26 mouse cellular contexts compared by ENCODE assay signal in genomic region chr11:48418066-48418756, GRCm38 (mm10).
DNase-seq lines count a peak whose midpoint lies in the region; ATAC-seq and TF ChIP-seq lines count a peak whose summit lies in the region.
"Had no signal": no experiment of that assay in that cellular context is flagged by ENCODE, and none has a peak within 500 bp of the region (broad histone marks: within the 10 kb centered on the region; RNA-seq: fewer than 3 reads in every experiment).

No protein-coding gene starts in this region.

- H3K4me1 ChIP-seq in midbrain, embryonic 11.5 days (ENCODE audit: control insufficient read depth, insufficient read depth, low read length) = no peaks in the 10 kb centered on the region
- no peaks in the 10 kb centered on the region for H3K4me1 ChIP-seq in midbrain, postnatal 0 days (ENCODE audit: insufficient read depth, low read length)
- H3K4me1 ChIP-seq in forebrain, embryonic 14.5 days (ENCODE audit: control insufficient read depth, insufficient read depth, low read length) = no peaks in the 10 kb centered on the region; the same call in 1 of the 2 replicates
- H3K4me1 ChIP-seq in hindbrain, embryonic 14.5 days (replicated peaks; ENCODE audit: control insufficient read depth, insufficient read depth, low read length) = no peaks in the 10 kb centered on the region
- H3K4me1 ChIP-seq in neural tube, embryonic 15.5 days = no peaks in the 10 kb centered on the region
- H3K4me1 ChIP-seq: embryonic facial prominence, embryonic 13.5 days; limb, embryonic 15.5 days; midbrain, embryonic 15.5 days; stomach, embryonic 15.5 days had no signal

- TF ChIP-seq CTCF in midbrain, postnatal 0 days (IDR thresholded peaks at IDR 0.05) = no peak

- no peak overlapping the region for H3K27ac ChIP-seq in midbrain, embryonic 11.5 days (ENCODE audit: low read depth, low read length)
- H3K27ac ChIP-seq in midbrain, postnatal 0 days (ENCODE audit: low read depth, low read length) = no peak overlapping the region
- H3K27ac ChIP-seq in forebrain, embryonic 14.5 days (ENCODE audit: low read depth, low read length) = no peak overlapping the region
- H3K27ac ChIP-seq in hindbrain, embryonic 14.5 days = no peak overlapping the region
- H3K27ac ChIP-seq in neural tube, embryonic 15.5 days (replicated peaks) = no peak overlapping the region
- H3K27ac ChIP-seq: embryonic facial prominence, embryonic 13.5 days; kidney, postnatal 0 days; left cerebral cortex, adult 2 months; limb, embryonic 15.5 days; liver, embryonic 14.5 days; midbrain, embryonic 15.5 days; stomach, embryonic 15.5 days had no signal

- no peaks in the 10 kb centered on the region for H3K27me3 ChIP-seq in midbrain, embryonic 11.5 days (ENCODE audit: control insufficient read depth, insufficient read depth, low read length)
- no peaks in the 10 kb centered on the region for H3K27me3 ChIP-seq in midbrain, postnatal 0 days (ENCODE audit: insufficient read depth, low read length)
- no peaks in the 10 kb centered on the region for H3K27me3 ChIP-seq in forebrain, embryonic 14.5 days (replicated peaks; ENCODE audit: control insufficient read depth, insufficient read depth, low read length)
- H3K27me3 ChIP-seq in hindbrain, embryonic 14.5 days (ENCODE audit: control insufficient read depth, insufficient read depth, low read length) = no peaks in the 10 kb centered on the region
- H3K27me3 ChIP-seq in neural tube, embryonic 15.5 days (replicated peaks) = no peaks in the 10 kb centered on the region
- H3K27me3 ChIP-seq: embryonic facial prominence, embryonic 13.5 days; heart, embryonic 12.5 days; limb, embryonic 15.5 days; midbrain, embryonic 15.5 days; stomach, embryonic 15.5 days had no signal

- DNase-seq in midbrain, embryonic 11.5 days (ENCODE audit: low spot score, missing footprints) = no peak
- DNase-seq in midbrain, postnatal 0 days (ENCODE audit: low spot score) = no peak
- peak; percentile 74 for DNase-seq in forebrain, embryonic 14.5 days (ENCODE audit: low spot score)
- no peak for DNase-seq in hindbrain, embryonic 14.5 days (ENCODE audit: low spot score)
- no peak for DNase-seq in kidney, adult 18-20 months
- no peak for DNase-seq in left cerebral cortex, postnatal 14 days (ENCODE audit: low spot score in 2 of 2)
- DNase-seq: adrenal gland, adult 2 months; B cell, adult 2 months; cerebellum, adult 11-12 months; cerebellum, postnatal 14 days; heart, postnatal 10 days; kidney, adult 2 months; layer of hippocampus, adult 9-11 months; lung, embryonic 14.5 days; thymus, postnatal 25 days had no signal

- H3K4me3 ChIP-seq in midbrain, embryonic 11.5 days (ENCODE audit: low read depth, low read length) = no peak overlapping the region
- no peak overlapping the region for H3K4me3 ChIP-seq in midbrain, postnatal 0 days (ENCODE audit: low read depth, low read length)
- no peak overlapping the region for H3K4me3 ChIP-seq in forebrain, embryonic 14.5 days (ENCODE audit: low read depth, low read length)
- H3K4me3 ChIP-seq in hindbrain, embryonic 14.5 days (replicated peaks; ENCODE audit: low read length) = no peak overlapping the region
- no peak overlapping the region for H3K4me3 ChIP-seq in neural tube, embryonic 15.5 days (replicated peaks)
- H3K4me3 ChIP-seq: embryonic facial prominence, embryonic 13.5 days; erythroblast, embryonic 14.5 days; heart, embryonic 12.5 days; left cerebral cortex, adult 2 months; limb, embryonic 15.5 days; midbrain, embryonic 15.5 days; myocyte; stomach, embryonic 15.5 days had no signal

- intact Hi-C loops in left cerebral cortex, postnatal 14 days (cut with DNase I) = no loop called here

- WGBS in midbrain, embryonic 11.5 days = 80% methylated on average over 6 of the region's 6 CpGs
- 81% methylated on average over 6 of the region's 6 CpGs for WGBS in midbrain, postnatal 0 days
- WGBS in forebrain, embryonic 14.5 days = 48% methylated on average over 6 of the region's 6 CpGs
- 56% methylated on average over 6 of the region's 6 CpGs for WGBS in hindbrain, embryonic 14.5 days
- WGBS in neural tube, embryonic 15.5 days = 58% methylated on average over 6 of the region's 6 CpGs

- H3K9me3 ChIP-seq in midbrain, embryonic 11.5 days (ENCODE audit: control insufficient read depth, low read length) = no peaks in the 10 kb centered on the region
- H3K9me3 ChIP-seq in midbrain, postnatal 0 days (ENCODE audit: low read length) = no peaks in the 10 kb centered on the region
- no peaks in the 10 kb centered on the region for H3K9me3 ChIP-seq in forebrain, embryonic 14.5 days (replicated peaks; ENCODE audit: control insufficient read depth, low read length)
- H3K9me3 ChIP-seq in hindbrain, embryonic 14.5 days (ENCODE audit: control insufficient read depth, low read length) = no peaks in the 10 kb centered on the region
- H3K9me3 ChIP-seq in neural tube, embryonic 15.5 days (replicated peaks) = no peaks in the 10 kb centered on the region
- H3K9me3 ChIP-seq: embryonic facial prominence, embryonic 13.5 days; heart, embryonic 12.5 days; limb, embryonic 15.5 days; midbrain, embryonic 15.5 days; stomach, embryonic 15.5 days had no signal

- ATAC-seq in midbrain, embryonic 11.5 days (ENCODE audit: low FRiP score) = peak; percentile 65
- ATAC-seq in midbrain, postnatal 0 days (ENCODE audit: low FRiP score) = no peak
- peak; percentile 94 for ATAC-seq in forebrain, embryonic 14.5 days
- ATAC-seq in hindbrain, embryonic 14.5 days (ENCODE audit: low FRiP score) = peak; percentile 51; the same call in 1 of the 2 replicates
- peak; percentile 35; the same call in 1 of the 2 replicates for ATAC-seq in neural tube, embryonic 15.5 days (ENCODE audit: low FRiP score)
- ATAC-seq: midbrain, embryonic 15.5 days had no signal

- H3K4me2 ChIP-seq in midbrain, embryonic 11.5 days = no peak overlapping the region
- no peak overlapping the region for H3K4me2 ChIP-seq in midbrain, postnatal 0 days (ENCODE audit: low read depth, low read length, poor library complexity, severe bottlenecking)
- no peak overlapping the region for H3K4me2 ChIP-seq in forebrain, embryonic 14.5 days (ENCODE audit: low read length)
- H3K4me2 ChIP-seq in hindbrain, embryonic 14.5 days (replicated peaks) = no peak overlapping the region
- no peak overlapping the region for H3K4me2 ChIP-seq in neural tube, embryonic 15.5 days
- H3K4me2 ChIP-seq: embryonic facial prominence, embryonic 13.5 days; heart, embryonic 12.5 days; limb, embryonic 15.5 days; lung, embryonic 14.5 days; midbrain, embryonic 15.5 days; stomach, embryonic 15.5 days had no signal

- H3K9ac ChIP-seq in midbrain, embryonic 11.5 days (ENCODE audit: low read length) = no peak overlapping the region
- no peak overlapping the region for H3K9ac ChIP-seq in midbrain, postnatal 0 days (replicated peaks; ENCODE audit: low read length, poor library complexity, severe bottlenecking)
- H3K9ac ChIP-seq in forebrain, embryonic 14.5 days (ENCODE audit: low read length) = no peak overlapping the region
- H3K9ac ChIP-seq in hindbrain, embryonic 14.5 days = no peak overlapping the region
- no peak overlapping the region for H3K9ac ChIP-seq in neural tube, embryonic 15.5 days (replicated peaks)
- H3K9ac ChIP-seq: embryonic facial prominence, embryonic 13.5 days; heart, embryonic 12.5 days; limb, embryonic 15.5 days; liver, embryonic 14.5 days; lung, embryonic 14.5 days; midbrain, embryonic 15.5 days; stomach, embryonic 15.5 days had no signal

- H3K36me3 ChIP-seq in midbrain, embryonic 11.5 days (ENCODE audit: control insufficient read depth, insufficient read depth, low read length) = no peaks in the 10 kb centered on the region
- H3K36me3 ChIP-seq in midbrain, postnatal 0 days (ENCODE audit: insufficient read depth, low read length) = no peaks in the 10 kb centered on the region
- H3K36me3 ChIP-seq in forebrain, embryonic 14.5 days (ENCODE audit: control insufficient read depth, insufficient read depth, low read length) = no peaks in the 10 kb centered on the region
- no peaks in the 10 kb centered on the region for H3K36me3 ChIP-seq in hindbrain, embryonic 14.5 days (replicated peaks; ENCODE audit: control insufficient read depth, insufficient read depth)
- no peaks in the 10 kb centered on the region for H3K36me3 ChIP-seq in neural tube, embryonic 15.5 days
- H3K36me3 ChIP-seq: embryonic facial prominence, embryonic 13.5 days; heart, embryonic 12.5 days; limb, embryonic 15.5 days; midbrain, embryonic 15.5 days; stomach, embryonic 15.5 days had no signal
